In the genomic region with DNA sequence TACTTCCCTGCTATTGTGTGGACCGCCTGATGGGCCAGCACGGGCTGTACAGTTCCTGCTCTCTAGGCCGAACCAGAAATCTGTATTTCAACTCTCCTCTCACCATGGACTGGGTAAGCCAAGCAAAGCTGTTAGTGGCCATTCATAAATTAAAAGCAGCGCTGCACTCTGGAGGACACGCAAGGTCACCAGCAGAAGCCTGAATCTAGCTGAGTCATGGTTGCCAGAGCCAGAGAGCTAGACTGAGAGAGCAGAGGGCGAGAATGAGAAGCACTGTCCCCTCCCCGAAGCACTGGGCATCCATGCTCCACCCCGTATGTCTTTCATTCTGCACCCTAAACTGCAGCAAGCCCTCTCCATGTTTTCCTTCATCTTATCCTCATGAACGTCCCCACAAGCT, we compare ENCODE assay signal across 16 mouse cellular contexts. TPM values are rescaled to one million over a fixed set of nuclear protein-coding genes. Genes with fewer than 3 reads are reported as not detected.
DNase-seq lines count a peak whose midpoint lies in the region; ATAC-seq and TF ChIP-seq lines count a peak whose summit lies in the region.
"Had no signal": no experiment of that assay in that cellular context is flagged by ENCODE, and none has a peak within 500 bp of the region (broad histone marks: within the 10 kb centered on the region; RNA-seq: fewer than 3 reads in every experiment).

No protein-coding gene starts in this region.

- ATAC-seq in kidney, embryonic 16.5 days (ENCODE audit: low FRiP score, low TSS enrichment), result peak; percentile 39; the same call in 1 of the 2 replicates
- ATAC-seq: Patski had no signal

- H3K36me3 ChIP-seq in kidney, embryonic 16.5 days (ENCODE audit: insufficient read depth, low read length), result no peaks in the 10 kb centered on the region
- H3K36me3 ChIP-seq in thymus, adult 2 months (ENCODE audit: control insufficient read depth, insufficient read depth, low read length), result no peaks in the 10 kb centered on the region
- H3K36me3 ChIP-seq: hindbrain, embryonic 15.5 days; liver, embryonic 13.5 days had no signal

- no peak for TF ChIP-seq CTCF in thymus, adult 2 months (IDR thresholded peaks at IDR 0.05; ENCODE audit: borderline replicate concordance, control insufficient read depth, extremely low read depth, insufficient read depth, low read length, poor library complexity)

- no peaks in the 10 kb centered on the region for H3K9me3 ChIP-seq in kidney, embryonic 16.5 days (ENCODE audit: low read length)
- H3K9me3 ChIP-seq: hindbrain, embryonic 15.5 days; liver, embryonic 13.5 days had no signal

- H3K27ac ChIP-seq in kidney, embryonic 16.5 days (ENCODE audit: low read length), result no peak overlapping the region
- no peak overlapping the region for H3K27ac ChIP-seq in thymus, adult 2 months (ENCODE audit: control insufficient read depth, insufficient read depth, low read length)
- H3K27ac ChIP-seq: hindbrain, embryonic 15.5 days; liver, embryonic 13.5 days had no signal

- H3K9ac ChIP-seq in kidney, embryonic 16.5 days (replicated peaks; ENCODE audit: low read length), result no peak overlapping the region
- H3K9ac ChIP-seq: hindbrain, embryonic 15.5 days; liver, embryonic 13.5 days had no signal

- H3K4me1 ChIP-seq in kidney, embryonic 16.5 days (ENCODE audit: insufficient read depth, low read length), result 0 out of 2 replicates have a peak, but pooled peaks cover 5% of the 10 kb centered on the region
- H3K4me1 ChIP-seq in thymus, adult 2 months (replicated peaks; ENCODE audit: control insufficient read depth, insufficient read depth, low read length), result no peaks in the 10 kb centered on the region
- H3K4me1 ChIP-seq: hindbrain, embryonic 15.5 days; liver, embryonic 13.5 days had no signal

- peak; percentile 24 for DNase-seq in heart, adult 8-10 months (ENCODE audit: low spot score)
- no peak for DNase-seq in heart, adult 11 months
- DNase-seq in ES-CJ7 (ENCODE audit: low read depth, low spot score), result peak; percentile 68
- DNase-seq in adrenal gland, adult 8-10 months, result peak; percentile 44
- no peak for DNase-seq in thymus, postnatal 14 days
- no peak for DNase-seq in thymus, adult 2 months
- DNase-seq in frontal cortex, adult 2 months (ENCODE audit: extremely low spot score in 1 of 2, low spot score in 1 of 2), result no peak
- DNase-seq: cerebellum, adult 2 months; liver, embryonic 13.5 days; lung, postnatal 4 days; right cerebral cortex, postnatal 4 days; thymus, postnatal 4 days had no signal

- no peaks in the 10 kb centered on the region for H3K27me3 ChIP-seq in kidney, embryonic 16.5 days (ENCODE audit: insufficient read depth, low read length)
- no peaks in the 10 kb centered on the region for H3K27me3 ChIP-seq in thymus, adult 2 months (ENCODE audit: control insufficient read depth, insufficient read depth, low read length)
- H3K27me3 ChIP-seq: hindbrain, embryonic 15.5 days; liver, embryonic 13.5 days; Patski had no signal

- whole genome bisulfite sequencing in kidney, embryonic 16.5 days, result 46% methylated on average over 9 of the region's 9 CpGs
- WGBS in thymus, adult 2 months, result 73% methylated on average over 9 of the region's 9 CpGs

- H3K4me2 ChIP-seq in kidney, embryonic 16.5 days (replicated peaks; ENCODE audit: low read depth, low read length), result no peak overlapping the region
- H3K4me2 ChIP-seq: hindbrain, embryonic 15.5 days; liver, embryonic 13.5 days had no signal

- no peak overlapping the region for H3K4me3 ChIP-seq in kidney, embryonic 16.5 days (ENCODE audit: low read length)
- H3K4me3 ChIP-seq in thymus, adult 2 months (ENCODE audit: control insufficient read depth, insufficient read depth, low read length), result no peak overlapping the region
- H3K4me3 ChIP-seq: hindbrain, embryonic 15.5 days; liver, embryonic 13.5 days had no signal

- TF ChIP-seq POLR2A in thymus, adult 2 months (IDR thresholded peaks at IDR 0.05; ENCODE audit: control insufficient read depth, extremely low read depth, insufficient read depth, low read length, poor library complexity), result no peak

RNA-seq across cellular contexts. Expression of a gene that starts 16.3 kb away (rescaled TPM):
- total RNA-seq in heart, adult 8-10 months (2022), result 1 to 10 TPM; 2.1 to 3.8 (median 3.2) TPM
- total RNA-seq in adrenal gland, adult 8-10 months (2022), result 1 to 10 TPM; 4.5 to 9.7 (median 7.0) TPM
- 20.3 and 23.5 TPM in 2 replicates for polyA plus RNA-seq in kidney, embryonic 16.5 days (2015; fragmentation: Nextera tagmentation; extraction: Ambion mirVana)
- polyA plus RNA-seq in thymus, adult 2 months (2012; rRNA removed), result 2.3 TPM in 2 replicates
- polyA plus RNA-seq in frontal cortex, adult 2 months (2012; rRNA removed), result 22.7 and 34.4 TPM in 2 replicates
- total RNA-seq: neutrophil, adult 5-6 weeks had no signal

Comparison
In these comparisons a context has a peak if more than half of its experiments do, and no peak if none do; other contexts are left out.
1. DNase-seq: peak in heart, adult 8-10 months (single experiment), ES-CJ7 (single experiment) and adrenal gland, adult 8-10 months (single experiment); none in heart, adult 11 months (single experiment), thymus, postnatal 14 days (single experiment), thymus, adult 2 months (single experiment) and frontal cortex, adult 2 months (0 of 2).